Mouse (Mus musculus) splenic B cell, adult 2 months (primary cell): ENCODE data around the gene Slamf9.

Experiments
- DNase-seq: peaks from one replicate; pipeline ENCODE4 v3.0.0-alpha.2; 2011; ENCODE audit warnings: low read depth, low spot score
- H3K27me3 ChIP-seq: 2 replicates; pipeline ENCODE4 v1.6.1; 2012; ENCODE audit warnings: mild to moderate bottlenecking, low read length, moderate library complexity, mixed read lengths; ENCODE audit not compliant: control insufficient read depth, poor library complexity, insufficient read depth, severe bottlenecking
- H3K36me3 ChIP-seq: 2 replicates; pipeline ENCODE4 v1.6.1; 2012; ENCODE audit warnings: mild to moderate bottlenecking, low read length, moderate library complexity, mixed read lengths; ENCODE audit not compliant: control insufficient read depth, poor library complexity, insufficient read depth, severe bottlenecking

Slamf9 gene

GRCm38 (mm10) chr1:172508172-172508571, 33.0 kb downstream of the Slamf9 start:
- Histone ChIP-seq H3K36me3 (peaks cover 3% of the 10 kb centered on the region; the same call in 1 of the 2 replicates), H3K27me3 (no peaks in the 10 kb centered on the region)
- DNase-seq, result no peak

DNA sequence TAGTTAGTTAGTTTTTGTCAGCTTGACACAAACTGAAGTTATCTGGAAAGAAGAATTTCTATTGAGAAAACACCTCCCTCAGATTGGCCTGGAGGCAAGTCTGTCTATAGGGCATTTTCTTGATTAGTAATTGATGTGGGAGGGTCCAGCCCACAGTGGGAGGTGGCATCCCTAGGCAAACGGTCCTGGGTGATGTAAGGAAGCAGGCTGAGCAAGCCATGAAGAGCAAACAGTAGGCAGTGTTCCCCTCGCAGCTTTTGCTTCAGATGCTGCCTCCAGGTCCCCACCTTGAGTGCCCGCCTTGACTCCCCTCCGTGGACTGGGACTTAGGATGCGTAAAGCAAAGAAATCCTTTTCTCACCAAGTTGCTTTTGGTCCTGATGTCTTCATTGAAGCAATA, 34.1 kb downstream of the Slamf9 start:
- no peak for DNase-seq
- Histone ChIP-seq H3K36me3 (peaks cover 3% of the 10 kb centered on the region; the same call in 1 of the 2 replicates), H3K27me3 (no peaks in the 10 kb centered on the region)

- Histone ChIP-seq H3K27me3 (no peaks in the 10 kb centered on the region), H3K36me3 (peaks cover 3% of the 10 kb centered on the region; the same call in 1 of the 2 replicates)
- DNase-seq, result no peak
These were observed 34.8 kb downstream of the Slamf9 start for GRCm38 (mm10) chr1:172509983-172510382.

DNA sequence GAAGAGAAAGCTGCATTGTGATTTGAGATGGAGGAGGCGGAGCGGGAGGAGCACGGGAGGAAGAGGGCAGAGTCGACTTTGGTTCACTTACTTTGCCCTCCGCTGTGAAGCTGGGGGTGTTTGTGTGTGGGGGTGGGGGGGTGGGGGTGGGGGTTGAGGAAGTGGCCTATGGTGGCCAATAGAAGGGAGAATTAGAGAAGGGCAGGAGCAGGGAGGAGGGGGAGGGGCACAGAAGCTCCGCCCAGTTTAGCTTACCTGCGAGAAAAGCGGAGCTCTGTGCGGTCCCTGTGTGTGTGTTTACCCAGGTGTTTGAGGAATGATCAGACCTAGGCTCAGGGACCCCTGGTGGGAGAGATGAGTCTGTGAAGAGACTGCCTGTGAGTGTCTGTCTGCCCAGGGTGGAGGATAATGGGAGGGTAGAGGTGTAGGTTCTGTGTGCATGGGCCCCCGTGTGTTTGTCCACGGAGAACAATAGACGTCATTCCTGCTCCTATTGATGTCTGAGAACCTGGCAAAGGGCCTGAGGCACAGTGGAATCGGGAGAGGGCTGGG, 35.3 kb downstream of the Slamf9 start:
- no peaks in the 10 kb centered on the region for H3K27me3 ChIP-seq
- DNase-seq, result no peak

DNA sequence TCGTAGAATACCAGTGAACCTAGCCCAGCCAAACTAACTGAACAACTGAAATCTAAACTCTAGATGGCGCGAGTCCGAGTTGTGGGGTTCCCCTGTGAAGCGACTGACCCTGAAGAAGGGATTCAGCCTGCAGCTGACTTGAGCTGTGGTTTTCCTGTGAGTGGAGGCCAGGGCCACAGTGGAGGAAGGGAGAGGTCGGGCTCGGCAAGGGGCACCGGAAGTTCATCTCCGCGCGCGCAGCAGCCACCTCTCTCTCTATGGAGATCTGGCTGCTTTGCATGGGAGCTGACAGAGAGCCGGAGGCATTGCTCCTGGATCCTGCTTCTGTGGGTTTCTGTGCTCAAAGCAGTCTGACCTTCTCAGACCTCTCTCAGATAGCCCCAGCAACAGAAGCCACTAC, 37.8 kb downstream of the Slamf9 start:
- peak; percentile 83 for DNase-seq
- Histone ChIP-seq H3K36me3 (no peaks in the 10 kb centered on the region), H3K27me3 (no peaks in the 10 kb centered on the region)

More for the DNA sequence above, 35.3 kb downstream of the Slamf9 start:
- H3K36me3 ChIP-seq, result peaks cover 3% of the 10 kb centered on the region; the same call in 1 of the 2 replicates

DNA sequence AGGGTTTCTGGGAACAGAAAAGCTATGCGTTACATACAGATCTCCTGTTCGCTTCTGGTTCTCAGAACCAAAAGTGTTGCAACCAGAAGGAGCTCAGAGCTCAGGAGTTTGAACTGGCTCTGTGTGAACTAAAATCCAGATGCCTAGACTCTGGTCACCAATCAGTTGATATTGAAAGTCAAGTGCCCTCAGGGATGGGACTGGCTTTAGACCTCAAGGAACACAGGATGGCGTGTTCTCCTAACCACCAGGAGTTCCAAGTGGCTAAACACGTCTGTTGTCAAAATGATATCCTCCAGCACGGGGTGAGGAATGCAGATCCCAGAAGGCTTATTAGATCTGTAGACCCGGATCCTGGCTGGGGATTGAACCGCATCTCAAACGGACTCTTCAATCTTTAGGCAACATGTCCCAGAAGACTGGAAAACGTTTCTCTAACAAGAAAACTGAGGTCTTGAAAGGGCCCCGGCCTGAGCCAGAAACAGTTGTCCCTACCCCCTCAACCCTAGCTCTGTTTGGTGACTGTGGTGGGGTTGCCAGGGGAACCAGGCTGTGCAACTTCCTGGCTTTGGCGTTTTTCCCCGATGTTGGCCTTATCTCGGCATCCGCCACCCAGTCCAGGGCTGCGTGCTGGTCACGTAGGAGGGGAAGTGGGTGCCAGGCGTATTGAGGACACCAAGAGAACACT, 38.5 kb downstream of the Slamf9 start:
- H3K36me3 ChIP-seq, result no peaks in the 10 kb centered on the region
- peak; percentile 88 for DNase-seq
- no peaks in the 10 kb centered on the region for H3K27me3 ChIP-seq

- H3K27me3 ChIP-seq, result no peaks in the 10 kb centered on the region
- no peak for DNase-seq
- H3K36me3 ChIP-seq, result no peaks in the 10 kb centered on the region
These were observed 39.0 kb downstream of the Slamf9 start for GRCm38 (mm10) chr1:172514213-172514529.

DNA sequence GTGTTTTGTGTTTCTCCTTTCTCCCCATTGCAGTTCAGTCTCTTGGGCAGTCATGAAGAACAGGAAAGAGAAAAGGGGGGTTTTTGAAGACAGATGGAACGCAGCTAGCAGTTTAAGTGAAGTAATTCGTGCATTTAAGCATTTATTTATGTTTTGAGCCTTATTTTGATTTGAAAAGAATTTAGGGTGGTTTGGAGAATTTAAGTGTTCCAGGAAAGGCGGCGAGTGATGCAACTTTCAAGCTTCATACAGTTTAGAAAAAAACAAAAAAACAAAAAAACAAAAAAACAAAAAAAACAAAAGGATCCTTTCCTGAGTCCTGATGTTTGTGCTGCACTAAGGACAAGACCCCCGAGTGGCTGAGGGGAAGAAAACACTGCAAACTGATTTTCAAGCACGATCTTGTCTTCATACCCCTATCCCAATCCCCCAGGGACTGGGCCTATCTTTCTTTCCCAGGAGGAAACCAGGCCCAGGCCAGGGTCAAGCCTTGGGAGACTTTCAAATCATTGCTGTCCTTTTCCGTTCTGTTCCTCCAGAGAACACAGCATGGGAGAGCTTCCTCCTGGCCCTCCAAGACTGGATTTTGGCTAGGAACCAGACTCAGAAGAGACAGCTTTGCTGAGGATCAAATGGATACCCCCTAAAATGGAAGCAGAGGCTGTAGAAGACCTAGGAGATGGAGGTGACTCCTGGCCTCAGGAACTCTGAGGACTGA, 39.6 kb downstream of the Slamf9 start:
- H3K36me3 ChIP-seq, result no peaks in the 10 kb centered on the region
- H3K27me3 ChIP-seq, result no peaks in the 10 kb centered on the region
- no peak for DNase-seq

DNA sequence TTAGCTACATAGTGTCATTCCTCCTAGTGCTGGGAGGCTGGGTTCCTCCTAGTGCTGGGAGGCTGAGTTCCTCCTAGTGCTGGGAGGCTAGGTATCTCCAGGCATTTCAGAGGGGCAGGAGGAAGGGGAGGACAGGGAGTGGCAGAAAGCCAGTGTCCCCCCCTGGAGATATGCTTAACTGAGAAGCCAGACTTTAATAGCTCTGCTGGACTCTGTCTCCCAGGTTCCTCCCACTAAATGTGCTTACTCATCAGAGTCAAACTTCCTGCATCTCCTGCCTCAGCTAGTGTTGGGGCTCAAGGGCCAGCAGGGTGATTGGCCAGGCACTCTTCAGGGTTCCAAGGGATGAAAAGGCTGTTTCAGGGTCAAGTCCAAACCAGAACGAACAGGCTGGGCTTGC, 40.2 kb downstream of the Slamf9 start:
- Histone ChIP-seq H3K27me3 (no peaks in the 10 kb centered on the region), H3K36me3 (no peaks in the 10 kb centered on the region)
- DNase-seq, result no peak

GRCm38 (mm10) chr1:172518013-172518412, 42.9 kb downstream of the Slamf9 start:
- Histone ChIP-seq H3K36me3 (no peaks in the 10 kb centered on the region), H3K27me3 (no peaks in the 10 kb centered on the region)
- peak; percentile 48 for DNase-seq

- no peaks in the 10 kb centered on the region for H3K36me3 ChIP-seq
- DNase-seq, result no peak
- H3K27me3 ChIP-seq, result no peaks in the 10 kb centered on the region
These were observed 44.5 kb downstream of the Slamf9 start for GRCm38 (mm10) chr1:172519644-172520043.

DNA sequence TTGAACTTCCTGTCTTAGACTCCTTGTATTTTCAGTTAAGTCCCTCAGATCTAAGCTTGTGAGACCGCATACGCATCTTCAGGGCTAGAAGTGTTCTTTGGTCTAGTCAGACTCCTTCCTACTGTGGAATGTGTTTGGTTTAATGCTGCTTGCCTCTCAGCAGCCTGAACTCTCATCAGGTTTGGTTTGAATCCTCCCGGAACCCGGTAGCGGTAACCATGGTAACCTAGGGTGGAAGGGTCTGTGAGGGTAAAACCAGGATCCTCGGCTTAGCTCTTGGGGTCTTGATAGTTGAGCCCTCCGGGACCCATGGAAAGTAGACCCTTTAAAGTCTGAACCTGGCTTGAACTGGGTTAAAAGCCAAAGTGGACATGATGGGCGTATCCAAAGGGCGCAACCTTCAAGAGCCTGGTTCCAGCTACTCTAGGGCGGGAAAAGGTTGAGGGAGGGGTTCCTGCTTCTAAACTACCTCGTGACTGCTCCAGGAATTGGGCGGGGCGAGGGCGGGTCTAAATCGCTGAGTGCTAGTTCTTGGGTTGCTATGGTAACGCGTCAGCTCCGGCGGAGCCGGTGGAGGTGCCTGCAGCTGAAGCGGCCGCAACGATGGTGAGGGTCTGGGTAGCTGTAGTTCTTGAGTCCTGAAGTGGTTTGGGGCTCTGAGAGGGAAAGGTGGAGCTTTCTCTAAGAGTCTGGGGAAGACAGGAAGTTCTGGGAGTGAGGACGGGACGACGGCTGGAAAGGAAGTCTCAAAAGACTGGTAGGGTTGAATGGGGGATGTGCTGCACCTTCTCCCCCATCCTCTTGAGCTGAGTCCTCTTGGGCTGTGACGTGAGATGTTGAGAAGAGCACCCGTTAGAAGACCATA, 45.6 kb downstream of the Slamf9 start, which contains the start of gene Cfap45:
TSS of gene Cfap45 (plus strand) at position 226 of the 865 bp plus-strand sequence.
- Histone ChIP-seq H3K27me3 (no peaks in the 10 kb centered on the region), H3K36me3 (no peaks in the 10 kb centered on the region)
- peak; percentile 84 for DNase-seq

DNA sequence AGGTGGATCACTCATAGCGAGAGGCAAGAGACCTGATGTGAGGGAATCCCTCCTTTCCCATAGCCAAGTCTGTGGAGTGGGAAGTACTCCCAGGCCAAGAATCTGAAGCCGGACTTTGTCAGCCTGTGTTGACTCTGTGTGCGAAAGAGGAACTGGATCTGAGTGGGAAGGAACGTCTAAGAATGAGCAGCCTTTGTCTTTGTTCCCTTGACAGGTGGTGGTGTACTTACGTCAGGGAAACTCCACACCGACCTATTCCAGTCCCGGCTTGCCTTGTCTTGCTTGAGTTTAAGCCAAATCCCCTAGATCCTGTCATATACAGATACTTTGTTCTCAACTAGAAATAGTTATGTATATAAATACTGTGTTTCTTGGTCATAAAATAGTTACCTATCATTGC, 47.4 kb downstream of the Slamf9 start:
- H3K27me3 ChIP-seq, result no peaks in the 10 kb centered on the region
- H3K36me3 ChIP-seq, result no peaks in the 10 kb centered on the region
- DNase-seq, result peak; percentile 84

DNA sequence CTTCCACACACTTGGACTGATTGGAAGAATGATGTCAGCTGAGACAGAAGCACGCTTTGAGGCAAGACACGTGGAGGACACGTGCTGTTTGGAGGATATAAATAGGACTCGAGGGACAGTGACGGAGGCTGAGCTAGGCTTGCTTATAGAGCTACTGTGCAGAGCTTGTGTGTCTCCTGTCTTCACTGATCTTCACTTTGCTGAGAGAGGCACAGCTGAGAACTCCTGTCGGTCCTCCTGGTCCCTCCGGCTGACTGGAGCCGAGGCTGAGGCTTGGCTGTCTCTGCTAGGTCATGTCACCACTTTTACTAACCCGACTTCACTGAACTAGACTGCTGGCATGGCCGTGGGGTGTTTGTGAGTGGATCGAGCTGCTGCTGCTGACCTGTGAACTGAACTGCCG, 48.5 kb downstream of the Slamf9 start:
- H3K36me3 ChIP-seq, result no peaks in the 10 kb centered on the region
- no peaks in the 10 kb centered on the region for H3K27me3 ChIP-seq
- peak; percentile 69 for DNase-seq
